Mouse (Mus musculus) neural tube, embryonic 14.5 days (tissue): ENCODE measurements around the gene Zfp637. TPM values are rescaled to one million over a fixed set of nuclear protein-coding genes. Genes with fewer than 3 reads are reported as not detected.
"Not testable (repeated sequence)": the region's sequence is repeated elsewhere in the genome, so short reads cannot be mapped to it uniquely, and the experiment has no call there.

Source experiments
- ATAC-seq: fragments of 200-750 bp; cut with Nextera tagmentation; 2 replicates; pipeline ENCODE4 v1.8.0; 2017; ENCODE audit warnings: low read depth, mild to moderate bottlenecking, moderate TSS enrichment, moderate library complexity
- H3K27ac ChIP-seq: fragments of 300-500 bp; sonication (generic); 2 replicates; pipeline ENCODE4 v1.5.1; 2014; ENCODE audit warnings: low read depth, mild to moderate bottlenecking, control low read depth, low read length, moderate library complexity, mixed read lengths
- H3K27me3 ChIP-seq: fragments of 300-500 bp; sonication (generic); 2 replicates; pipeline ENCODE4 v1.6.1; 2014; ENCODE audit warnings: low read length; ENCODE audit not compliant: control insufficient read depth, insufficient read depth
- H3K36me3 ChIP-seq: fragments of 300-500 bp; sonication (generic); 2 replicates; pipeline ENCODE4 v1.6.1; 2014; ENCODE audit warnings: low read length, mixed read lengths; ENCODE audit not compliant: control insufficient read depth, insufficient read depth
- H3K4me1 ChIP-seq: fragments of 300-500 bp; sonication (generic); 2 replicates; pipeline ENCODE4 v1.6.1; 2014; ENCODE audit warnings: low read length; ENCODE audit not compliant: control insufficient read depth, insufficient read depth
- H3K4me2 ChIP-seq: fragments of 300-500 bp; sonication (generic); 2 replicates; pipeline ENCODE4 v1.6.1; 2014; ENCODE audit warnings: mild to moderate bottlenecking, low read depth, low read length, control low read depth
- H3K4me3 ChIP-seq: fragments of 300-500 bp; sonication (generic); 2 replicates; pipeline ENCODE4 v1.5.1; 2014; ENCODE audit warnings: low read depth, low read length, control low read depth, mixed read lengths
- H3K9ac ChIP-seq: fragments of 300-500 bp; sonication (generic); replicated peaks from 2 replicates; pipeline ENCODE4 v1.6.1; 2014; ENCODE audit warnings: low read depth, mild to moderate bottlenecking, control low read depth, low read length, mixed read lengths
- H3K9me3 ChIP-seq: fragments of 300-500 bp; sonication (generic); 2 replicates; pipeline ENCODE4 v1.6.1; 2016; ENCODE audit warnings: low read length; ENCODE audit not compliant: control insufficient read depth
- WGBS: fragments of 180-500 bp; shearing (Covaris S2); extraction: QIAGEN DNeasy Blood & Tissue Kit; methylation state at CpG from one replicate; pipeline ENCODE4 v1.1.7; 2014; 5-methylcytosine and 5-hydroxymethylcytosine counted together
- polyA plus RNA-seq: library from polyadenylated mRNA; unstranded; fragments of >200 nt; fragmentation: Nextera tagmentation; extraction: Ambion mirVana; gene quantifications from 2 replicates; pipeline ENCODE4 v1.2.1, GENCODE M21; 2014

Zfp637 gene
- polyA plus RNA-seq, 1 experiment from 2014 or later, result 150 TPM

DNA sequence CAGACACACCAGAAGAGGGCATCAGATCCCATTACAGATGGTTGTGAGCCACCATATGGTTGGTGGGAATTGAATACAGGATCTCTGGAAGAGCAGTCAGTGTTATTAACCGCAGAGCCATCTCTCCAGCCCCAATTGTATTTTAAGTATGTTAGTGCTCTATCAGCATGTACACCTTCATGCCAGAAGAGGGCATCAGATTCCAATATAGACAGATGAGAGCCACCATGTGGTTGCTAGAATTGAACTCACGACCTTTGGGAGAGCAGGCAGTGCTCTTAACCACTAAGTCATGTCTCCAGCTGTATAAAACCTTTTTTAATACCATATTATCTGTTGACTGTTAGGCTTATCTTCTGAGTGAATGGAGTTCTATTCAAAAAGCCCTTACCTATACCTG is 10.8 kb downstream of the Zfp637 start:
- H3K9me3 ChIP-seq, result no peaks in the 10 kb centered on the region
- H3K9ac ChIP-seq, result no peak overlapping the region
- WGBS, result 60% methylated on average over 2 of the region's 2 CpGs
- no peaks in the 10 kb centered on the region for H3K4me1 ChIP-seq
- H3K4me2 ChIP-seq, result no peak overlapping the region
- no peak overlapping the region for H3K27ac ChIP-seq
- H3K4me3 ChIP-seq, result no peak overlapping the region
- H3K27me3 ChIP-seq, result no peaks in the 10 kb centered on the region
- H3K36me3 ChIP-seq, result peaks cover 19% of the 10 kb centered on the region
- ATAC-seq, result no peak

DNA sequence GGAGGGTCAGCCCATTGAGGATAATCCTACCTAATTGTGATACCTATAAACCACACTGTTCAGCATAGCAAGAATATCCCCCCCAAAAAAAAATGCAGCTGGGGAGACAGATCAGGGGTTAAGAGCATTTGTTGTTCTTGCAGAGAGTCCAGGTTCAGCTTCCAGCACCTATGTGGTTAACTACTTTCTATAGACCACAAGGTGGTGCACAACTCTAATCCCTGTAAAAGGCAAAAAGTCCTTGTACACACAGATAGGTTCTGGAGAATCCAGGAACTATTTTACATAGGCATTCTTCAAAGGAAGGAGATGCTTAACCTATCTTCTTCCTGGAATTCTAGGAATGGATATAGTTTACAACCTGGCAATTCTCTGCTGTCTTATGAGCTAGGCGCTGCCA is 17.0 kb downstream of the Zfp637 start:
- no peaks in the 10 kb centered on the region for H3K9me3 ChIP-seq
- H3K9ac ChIP-seq, result no peak overlapping the region

DNA sequence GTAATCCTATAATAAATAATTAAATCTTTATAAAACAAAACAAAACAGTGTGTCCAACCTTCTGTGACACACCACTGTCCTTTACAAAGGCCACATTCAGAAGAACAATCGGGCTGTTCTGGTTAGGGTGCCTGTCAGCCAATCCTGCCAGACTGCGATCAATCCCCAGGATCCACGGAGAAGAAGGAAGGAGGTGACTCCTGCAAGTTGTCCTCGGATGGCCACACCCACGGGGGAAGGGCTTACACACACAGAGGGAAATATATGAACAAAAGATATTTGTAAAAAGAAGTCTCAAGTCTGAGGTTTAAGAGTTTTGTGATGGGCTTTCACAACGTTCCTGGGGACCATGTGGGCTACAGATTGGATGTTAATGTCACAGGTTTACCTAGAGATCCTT is 20.9 kb downstream of the Zfp637 start, which contains the start of gene Zfp239:
TSS of gene Zfp239 (plus strand) at position 253 of the 400 bp plus-strand sequence.
- Histone ChIP-seq H3K27ac (peak within 1 kb of the TSS; percentile 10; the same call in 1 of the 2 replicates), H3K9ac (peak within 1 kb of the TSS; percentile 72), H3K36me3 (no peaks in the 10 kb centered on the region), H3K4me1 (no peaks in the 10 kb centered on the region), H3K4me3 (peak within 1 kb of the TSS; percentile 56), H3K9me3 (no peaks in the 10 kb centered on the region), H3K27me3 (no peaks in the 10 kb centered on the region), H3K4me2 (peak within 1 kb of the TSS; percentile 88)
- no peak for ATAC-seq
- 68% methylated on average over 6 of the region's 6 CpGs for WGBS

More for the DNA sequence above, 17.0 kb downstream of the Zfp637 start:
- Histone ChIP-seq H3K27ac (no peak overlapping the region), H3K4me3 (no peak overlapping the region), H3K27me3 (no peaks in the 10 kb centered on the region), H3K4me2 (no peak overlapping the region), H3K36me3 (no peaks in the 10 kb centered on the region), H3K4me1 (no peaks in the 10 kb centered on the region)
- 81% methylated on average over 1 of the region's 1 CpGs for WGBS
- no peak for ATAC-seq

DNA sequence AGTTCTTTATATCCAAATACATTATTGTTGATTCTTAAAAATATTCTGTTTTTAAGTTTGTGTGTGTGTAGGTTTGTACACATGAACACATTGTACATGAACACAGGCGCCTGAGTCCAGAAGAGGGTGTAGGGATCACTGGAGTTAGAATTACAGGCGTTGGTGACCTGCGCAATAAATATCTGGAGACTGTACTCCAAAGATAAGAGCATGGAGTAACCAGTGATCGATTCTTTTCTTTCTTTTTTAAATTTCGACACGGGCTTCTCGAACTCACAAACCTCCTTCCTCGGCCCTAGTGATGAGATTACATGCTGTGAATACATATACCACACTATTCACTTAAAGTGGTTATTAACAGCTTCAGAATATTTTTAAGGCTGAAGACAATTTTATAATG is 21.5 kb downstream of the Zfp637 start:
- Histone ChIP-seq H3K9me3 (no peaks in the 10 kb centered on the region), H3K9ac (no peak overlapping the region), H3K4me1 (no peaks in the 10 kb centered on the region), H3K27ac (no peak overlapping the region), H3K4me3 (peak overlapping the region; percentile 56; the same call in 1 of the 2 replicates), H3K36me3 (no peaks in the 10 kb centered on the region), H3K27me3 (no peaks in the 10 kb centered on the region), H3K4me2 (peak overlapping the region; percentile 88)
- no peak for ATAC-seq
- WGBS, result 79% methylated on average over 8 of the region's 8 CpGs

DNA sequence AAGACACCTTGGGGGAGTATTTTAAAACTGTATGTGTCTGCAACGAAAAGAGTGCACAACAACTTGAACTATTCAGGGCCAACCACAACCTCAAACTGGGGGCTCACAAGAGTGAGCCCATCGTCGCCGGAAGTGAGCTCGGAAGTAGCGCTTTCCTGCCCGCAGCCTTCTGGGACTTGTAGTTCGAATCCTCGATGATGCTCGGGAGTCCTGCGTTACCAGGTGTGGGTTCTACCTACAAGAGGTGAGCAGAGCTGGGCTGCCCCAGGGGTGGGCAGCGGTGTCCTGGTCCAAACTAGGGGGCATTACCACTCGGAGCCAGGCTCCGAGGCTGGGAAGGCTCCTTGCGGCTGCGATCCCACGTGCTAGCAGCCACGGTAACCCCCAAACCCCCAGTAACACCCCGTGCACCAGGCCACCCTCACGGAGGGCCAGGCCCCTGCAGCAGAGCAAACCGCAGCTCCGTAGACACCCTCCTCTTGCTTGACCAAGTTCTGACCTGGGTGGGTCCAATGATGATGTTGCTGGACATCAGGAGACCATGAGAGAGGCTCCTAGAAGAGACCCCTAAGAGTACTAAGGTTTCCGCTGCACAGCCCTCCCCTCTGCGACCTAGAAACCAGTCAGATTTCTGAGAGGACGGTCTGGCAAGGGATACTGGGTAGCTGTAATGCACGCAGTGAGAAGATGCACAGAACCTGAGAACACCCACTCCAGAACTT is 22.1 kb downstream of the Zfp637 start:
- H3K27ac ChIP-seq, result peak overlapping the region; percentile 10; the same call in 1 of the 2 replicates
- 1% methylated on average over 26 of the region's 26 CpGs for WGBS

DNA sequence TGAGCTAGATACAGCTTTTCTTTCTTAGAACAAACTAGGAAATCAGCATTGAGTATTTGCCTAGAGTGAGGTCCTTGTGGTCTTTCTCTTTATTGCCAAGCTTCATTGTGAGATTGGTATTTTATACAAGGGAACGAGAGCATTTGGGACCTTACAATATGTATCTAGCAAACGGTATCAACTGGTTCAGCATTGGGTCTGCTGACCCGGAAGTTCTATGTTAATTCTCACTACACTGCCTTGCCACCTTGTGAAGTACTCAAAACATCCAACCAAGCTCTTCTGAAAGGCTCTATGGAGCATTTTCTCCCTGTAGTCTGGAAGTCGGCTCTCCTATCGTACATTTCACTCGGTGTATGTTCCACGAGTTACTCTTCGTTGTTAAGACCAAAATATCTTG is 22.8 kb downstream of the Zfp637 start:
- Histone ChIP-seq H3K9ac (no peak overlapping the region; the same call in 1 of the 2 replicates), H3K4me1 (no peaks in the 10 kb centered on the region), H3K9me3 (no peaks in the 10 kb centered on the region), H3K4me3 (no peak overlapping the region; the same call in 1 of the 2 replicates), H3K36me3 (no peaks in the 10 kb centered on the region), H3K27me3 (no peaks in the 10 kb centered on the region), H3K4me2 (peak overlapping the region; percentile 88), H3K27ac (no peak overlapping the region)
- 93% methylated on average over 8 of the region's 8 CpGs for WGBS
- no peak for ATAC-seq

More for the DNA sequence above, 22.1 kb downstream of the Zfp637 start:
- Histone ChIP-seq H3K36me3 (no peaks in the 10 kb centered on the region), H3K4me2 (peak overlapping the region; percentile 88), H3K4me1 (no peaks in the 10 kb centered on the region), H3K4me3 (peak overlapping the region; percentile 56), H3K9me3 (no peaks in the 10 kb centered on the region), H3K27me3 (no peaks in the 10 kb centered on the region), H3K9ac (peak overlapping the region; percentile 72)
- peak; percentile 94 for ATAC-seq

DNA sequence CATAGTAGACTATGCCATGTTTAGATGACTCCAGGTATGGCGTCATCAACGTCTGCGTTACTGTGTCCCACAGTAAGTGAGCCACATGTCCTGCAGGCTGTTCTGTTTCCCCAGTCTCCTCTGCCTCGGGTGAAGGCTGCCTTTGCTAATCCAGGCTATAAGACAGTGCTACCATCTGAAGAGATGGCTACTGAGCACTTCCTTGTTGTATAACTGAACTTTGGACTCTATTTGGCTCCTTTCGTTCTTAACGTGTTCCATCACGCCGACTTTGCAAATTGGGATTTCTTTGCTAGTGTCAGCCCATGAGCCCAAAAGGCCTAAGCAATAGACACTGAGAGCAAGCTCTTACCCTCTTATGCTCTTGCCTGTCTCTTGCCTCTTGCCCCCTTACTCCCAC is 27.2 kb downstream of the Zfp637 start:
- WGBS, result 95% methylated on average over 8 of the region's 8 CpGs
- Histone ChIP-seq H3K36me3 (no peaks in the 10 kb centered on the region; the same call in 1 of the 2 replicates), H3K4me2 (no peak overlapping the region), H3K27me3 (no peaks in the 10 kb centered on the region), H3K9ac (no peak overlapping the region), H3K4me3 (no peak overlapping the region), H3K27ac (no peak overlapping the region), H3K4me1 (no peaks in the 10 kb centered on the region), H3K9me3 (no peaks in the 10 kb centered on the region)
- no peak for ATAC-seq

DNA sequence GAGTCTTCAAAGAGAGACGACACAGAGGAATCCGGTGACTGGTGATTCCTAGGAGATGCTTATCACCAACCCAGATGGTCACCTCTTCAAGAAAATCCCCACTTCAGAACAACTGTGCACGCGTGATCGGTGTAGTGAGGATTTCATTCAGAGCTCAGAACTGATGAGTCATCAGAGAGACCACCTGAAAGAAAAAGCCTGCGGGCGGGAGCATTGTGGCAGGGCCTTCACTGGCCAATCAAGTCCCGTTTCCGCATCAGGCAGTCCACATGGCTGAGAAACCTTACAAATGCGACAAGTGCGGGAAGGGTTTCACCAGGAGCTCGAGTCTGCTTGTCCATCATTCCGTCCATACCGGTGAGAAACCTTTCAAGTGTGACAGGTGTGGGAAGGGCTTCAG is 30.1 kb downstream of the Zfp637 start:
- H3K9me3 ChIP-seq, result no peaks in the 10 kb centered on the region
- H3K9ac ChIP-seq, result no peak overlapping the region
- 85% methylated on average over 14 of the region's 14 CpGs for WGBS
- no peaks in the 10 kb centered on the region for H3K4me1 ChIP-seq
- no peak overlapping the region for H3K4me3 ChIP-seq
- H3K27ac ChIP-seq, result no peak overlapping the region
- no peak overlapping the region for H3K4me2 ChIP-seq
- H3K36me3 ChIP-seq, result no peaks in the 10 kb centered on the region; the same call in 1 of the 2 replicates
- H3K27me3 ChIP-seq, result no peaks in the 10 kb centered on the region
- no peak for ATAC-seq

DNA sequence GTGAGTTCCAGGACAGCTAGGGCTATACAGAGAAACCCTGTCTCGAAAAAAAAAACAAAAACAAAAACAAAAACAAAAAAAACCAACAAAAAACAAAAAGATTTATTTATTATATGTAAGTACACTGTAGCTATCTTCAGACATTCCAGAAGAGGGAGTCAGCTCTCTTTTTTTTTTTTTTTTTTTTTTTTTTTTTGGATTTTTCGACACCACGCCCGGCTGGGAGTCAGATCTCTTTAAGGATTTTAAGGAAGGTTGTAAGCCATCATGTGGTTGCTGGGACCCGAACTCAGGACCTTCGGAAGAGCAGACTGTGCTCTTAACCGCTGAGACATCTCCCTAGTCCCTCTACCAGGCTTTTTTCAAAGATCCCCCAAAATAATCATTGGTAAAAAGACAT is 32.5 kb downstream of the Zfp637 start:
- ATAC-seq, H3K36me3 ChIP-seq, H3K9ac ChIP-seq, H3K4me3 ChIP-seq, H3K4me2 ChIP-seq, H3K27ac ChIP-seq, H3K4me1 ChIP-seq, H3K27me3 ChIP-seq, H3K9me3 ChIP-seq: not testable (repeated sequence)
- WGBS, result 96% methylated on average over 7 of the region's 7 CpGs
